Mouse (Mus musculus) lung, adult 2 months (tissue): ENCODE results near the gene Mc3r.

Experiments
- CTCF ChIP-seq: fragments of 200-500 bp; IDR thresholded peaks from 2 replicates; pipeline ENCODE4 v1.5.1; 2011; ENCODE audit warnings: mild to moderate bottlenecking, low read length, control low read depth; ENCODE audit not compliant: insufficient read depth
- POLR2A ChIP-seq: fragments of 200-500 bp; IDR thresholded peaks from 2 replicates; pipeline ENCODE4 v1.6.1; 2011; ENCODE audit warnings: low read depth, mild to moderate bottlenecking, control low read depth, low read length, borderline replicate concordance; ENCODE audit errors: extremely low read depth

- TF ChIP-seq CTCF (no peak), POLR2A (no peak)
Observed at GRCm38 (mm10) chr2:172276155-172276554, 27.9 kb downstream of the Mc3r start.
